Mouse (Mus musculus) MEL (cell line): ENCODE measurements around the gene Prss27. TPM values are rescaled to one million over a fixed set of nuclear protein-coding genes. Genes with fewer than 3 reads are reported as not detected.

Experiments used
- DNase-seq: peaks from one replicate; pipeline ENCODE4 v3.0.0; 2011; ENCODE audit warnings: low read depth, low spot score
- H3K27ac ChIP-seq: 2 replicates; pipeline ENCODE4 v1.5.1; 2012; ENCODE audit warnings: low read depth, mild to moderate bottlenecking, control low read depth, low read length, moderate library complexity; ENCODE audit not compliant: control insufficient read depth
- H3K27me3 ChIP-seq, 2 experiments: fragments of 150-350 bp in 1 of 2; sonication (generic) in 1 of 2; 2 replicates each; pipeline ENCODE4 v1.6.1; 2012; ENCODE audit warnings: low read length in 2 of 2, mild to moderate bottlenecking in 2 of 2, improper control_type of control experiment in 1 of 2, moderate library complexity in 1 of 2; ENCODE audit not compliant: insufficient read depth in 2 of 2, control insufficient read depth in 1 of 2
- H3K36me3 ChIP-seq, 2 experiments: 2 replicates each; pipeline ENCODE4 v1.6.1; 2012 to 2014; ENCODE audit warnings: low read length in 2 of 2, improper control_type of control experiment in 1 of 2, inconsistent platforms in 1 of 2, mild to moderate bottlenecking in 1 of 2; ENCODE audit not compliant: insufficient read depth in 2 of 2, control insufficient read depth in 1 of 2
- H3K4me1 ChIP-seq, 2 experiments: fragments of 150-350 bp in 1 of 2; sonication (generic) in 1 of 2; 2 replicates each; pipeline ENCODE4 v1.6.1; 2012; ENCODE audit warnings: low read length in 2 of 2, improper control_type of control experiment in 1 of 2, mild to moderate bottlenecking in 1 of 2; ENCODE audit not compliant: insufficient read depth in 2 of 2, control insufficient read depth in 1 of 2
- H3K4me3 ChIP-seq, 2 experiments: fragments of 150-350 bp in 1 of 2; sonication (generic) in 1 of 2; 2 replicates each; pipeline ENCODE4 v1.5.1; 2012; ENCODE audit warnings: low read depth in 2 of 2, low read length in 2 of 2, mild to moderate bottlenecking in 2 of 2, moderate library complexity in 2 of 2, control low read depth in 1 of 2, improper control_type of control experiment in 1 of 2; ENCODE audit not compliant: control insufficient read depth in 1 of 2, insufficient read depth in 1 of 2
- H3K79me2 ChIP-seq: 2 replicates; pipeline ENCODE4 v1.6.1; 2012; ENCODE audit warnings: mild to moderate bottlenecking, low read length, moderate library complexity; ENCODE audit not compliant: control insufficient read depth, poor library complexity, insufficient read depth
- H3K9ac ChIP-seq: 2 replicates; pipeline ENCODE4 v1.6.1; 2012; ENCODE audit warnings: low read depth, mild to moderate bottlenecking, control low read depth, low read length, moderate library complexity; ENCODE audit not compliant: control insufficient read depth, poor library complexity, severe bottlenecking
- H3K9me3 ChIP-seq: fragments of 150-350 bp; sonication (generic); replicated peaks from 2 replicates; pipeline ENCODE4 v1.6.1; 2012; ENCODE audit warnings: mild to moderate bottlenecking, low read length, improper control_type of control experiment, moderate library complexity; ENCODE audit not compliant: insufficient read depth
- BHLHE40 ChIP-seq: IDR thresholded peaks from 2 replicates; pipeline ENCODE4 v1.6.1; 2012; ENCODE audit warnings: low read depth, mild to moderate bottlenecking, inconsistent platforms, low read length, improper control_type of control experiment, borderline replicate concordance
- CHD2 ChIP-seq: IDR thresholded peaks from 2 replicates; pipeline ENCODE4 v1.6.1; 2011; ENCODE audit warnings: low read length, improper control_type of control experiment
- E2F4 ChIP-seq: IDR thresholded peaks from 2 replicates; pipeline ENCODE4 v1.6.1; 2011; ENCODE audit warnings: low read depth, low read length, improper control_type of control experiment, borderline replicate concordance
- EP300 ChIP-seq, 2 experiments: IDR thresholded peaks; 2 replicates each; pipeline ENCODE4 v1.6.1; 2011; ENCODE audit warnings: improper control_type of control experiment in 2 of 2, low read length in 2 of 2, low read depth in 1 of 2, mild to moderate bottlenecking in 1 of 2
- HCFC1 ChIP-seq: IDR thresholded peaks from 2 replicates; pipeline ENCODE4 v1.6.1; 2012; ENCODE audit warnings: low read depth, mild to moderate bottlenecking, inconsistent platforms, low read length, improper control_type of control experiment, moderate library complexity
- MXI1 ChIP-seq: IDR thresholded peaks from 2 replicates; pipeline ENCODE4 v1.6.1; 2011; ENCODE audit warnings: mild to moderate bottlenecking, low read depth, low read length, improper control_type of control experiment
- MYB ChIP-seq: IDR thresholded peaks from 2 replicates; pipeline ENCODE4 v1.6.1; 2011; ENCODE audit warnings: mild to moderate bottlenecking, low read depth, low read length, improper control_type of control experiment
- MYC ChIP-seq: IDR thresholded peaks from 2 replicates; pipeline ENCODE4 v1.6.1; 2011; ENCODE audit warnings: low read depth, mild to moderate bottlenecking, low read length, improper control_type of control experiment, moderate library complexity
- NRF1 ChIP-seq: IDR thresholded peaks from 2 replicates; pipeline ENCODE4 v1.6.1; 2014; ENCODE audit warnings: low read depth, mild to moderate bottlenecking, inconsistent platforms, low read length, improper control_type of control experiment, moderate library complexity; ENCODE audit not compliant: poor library complexity, insufficient read depth, severe bottlenecking
- POLR2AphosphoS2 ChIP-seq: IDR thresholded peaks from 2 replicates; pipeline ENCODE4 v1.6.1; 2011; ENCODE audit warnings: low read length, improper control_type of control experiment
- RCOR1 ChIP-seq: IDR thresholded peaks from 2 replicates; pipeline ENCODE4 v1.6.1; 2012; ENCODE audit warnings: low read depth, mild to moderate bottlenecking, inconsistent platforms, low read length, improper control_type of control experiment
- SMC3 ChIP-seq: IDR thresholded peaks from 2 replicates; pipeline ENCODE4 v1.6.1; 2011; ENCODE audit warnings: low read depth, low read length, improper control_type of control experiment
- TAL1 ChIP-seq: IDR thresholded peaks from 2 replicates; pipeline ENCODE4 v1.6.1; 2012; ENCODE audit warnings: mild to moderate bottlenecking, inconsistent platforms, low read length, moderate library complexity, mixed read lengths
- USF1 ChIP-seq: IDR thresholded peaks from 2 replicates; pipeline ENCODE4 v1.6.1; 2014; ENCODE audit warnings: low read depth, mild to moderate bottlenecking, inconsistent platforms, low read length, improper control_type of control experiment, moderate library complexity
- USF2 ChIP-seq, 2 experiments: IDR thresholded peaks; 2 replicates each; pipeline ENCODE4 v1.6.1; 2011 to 2012; ENCODE audit warnings: improper control_type of control experiment in 2 of 2, low read length in 2 of 2, borderline replicate concordance in 1 of 2, inconsistent platforms in 1 of 2, low read depth in 1 of 2, mild to moderate bottlenecking in 1 of 2; ENCODE audit not compliant: insufficient read depth in 1 of 2
- ZMIZ1 ChIP-seq: IDR thresholded peaks from 2 replicates; pipeline ENCODE4 v1.6.1; 2012; ENCODE audit warnings: low read depth, mild to moderate bottlenecking, inconsistent platforms, low read length, improper control_type of control experiment, moderate library complexity
- polyA plus RNA-seq, 2 experiments: library from polyadenylated mRNA; stranded (reverse) in 1 of 2; unstranded in 1 of 2; fragments of >175 nt in 1 of 2; fragments of >200 nt in 1 of 2; gene quantifications; 2 replicates each; pipeline versions ENCODE4 v1.2.1 to v1.2.4; 2012; ENCODE audit warnings: low replicate concordance in 2 of 2, low read depth in 1 of 2; ENCODE audit not compliant: insufficient read length in 2 of 2, insufficient read depth in 1 of 2, missing spikeins in 1 of 2
- total RNA-seq: library from RNA; depleted of rRNA; stranded (reverse); fragments of 300-350 nt; gene quantifications from 2 replicates; pipeline ENCODE4 v1.2.3, GENCODE M21; 2012

Prss27 gene
- total and polyA plus RNA-seq, 3 experiments, result not detected

DNA sequence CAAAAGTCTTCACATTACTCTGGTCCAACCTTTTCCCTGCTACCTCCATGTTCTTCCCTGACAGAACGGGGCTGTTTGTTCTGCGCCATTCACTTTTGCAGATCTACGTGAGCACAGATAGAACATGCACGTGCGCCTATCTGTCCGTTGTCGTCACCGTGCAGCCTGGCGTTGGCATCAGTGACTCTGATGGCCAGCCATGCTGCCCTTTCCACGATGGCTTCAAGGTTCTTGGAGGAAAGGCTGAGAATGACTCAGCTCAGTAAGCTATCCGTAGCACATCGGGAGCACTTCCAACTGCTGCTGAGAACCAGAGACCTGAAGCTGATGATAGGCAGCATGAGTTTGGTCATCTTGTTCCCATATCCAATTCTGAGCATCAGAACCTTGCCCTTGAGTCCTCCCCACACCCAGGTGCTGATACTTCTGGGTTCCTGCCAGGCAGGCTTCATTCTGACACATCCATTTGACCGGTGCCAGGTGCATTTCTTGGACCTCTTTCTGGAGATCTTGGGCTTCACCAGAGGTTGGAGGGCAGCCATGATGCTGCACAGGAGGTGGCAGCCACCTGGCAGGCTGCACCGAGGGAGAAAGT lies 33.8 kb upstream of the Prss27 start:
- peaks cover 2% of the 10 kb centered on the region in 2 experiments; a peak in 2 of 4 replicates for H3K27me3 ChIP-seq
- TF ChIP-seq ZMIZ1 (no peak), HCFC1 (no peak), EP300 (IDR thresholded peaks at IDR 0.05; ENCODE audit: low read depth in 1 of 2, low read length in 2 of 2) (no peak), E2F4 (no peak), RCOR1 (no peak), SMC3 (no peak), NRF1 (no peak), CHD2 (no peak), MYB (no peak), USF2 (IDR thresholded peaks at IDR 0.05; ENCODE audit: borderline replicate concordance in 1 of 2, insufficient read depth in 1 of 2, low read depth in 1 of 2, low read length in 2 of 2) (no peak), USF1 (no peak), BHLHE40 (no peak)

DNA sequence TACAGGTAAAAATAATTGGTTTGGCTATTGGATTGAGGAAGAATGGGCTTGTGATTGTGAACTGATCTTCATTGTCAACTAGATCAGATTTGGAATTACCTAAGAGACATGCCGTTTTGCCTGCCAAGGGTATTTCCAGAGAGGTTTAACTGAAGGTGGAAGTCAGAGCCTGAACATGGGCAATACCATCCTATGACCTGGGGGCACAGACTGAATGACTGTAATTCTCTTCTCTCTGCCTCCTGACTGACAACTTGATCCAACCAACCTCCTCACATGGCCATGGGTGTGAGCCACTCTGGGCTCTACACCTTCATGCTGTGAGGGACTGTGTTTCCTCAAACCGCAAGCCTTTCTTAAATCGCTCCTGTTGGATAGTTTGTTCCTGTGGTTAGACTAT lies 32.9 kb upstream of the Prss27 start:
- H3K79me2 ChIP-seq, result no peaks in the 10 kb centered on the region
- H3K9ac ChIP-seq, result no peak overlapping the region
- H3K4me1 ChIP-seq, result peaks cover 10 to 23% of the 10 kb centered on the region in 2 experiments
- H3K9me3 ChIP-seq, result no peaks in the 10 kb centered on the region
- TF ChIP-seq MYC, result no peak
- TF ChIP-seq POLR2AphosphoS2, result no peak
- no peak for TF ChIP-seq E2F4
- TF ChIP-seq MXI1, result no peak
- no peak for TF ChIP-seq BHLHE40
- no peak for TF ChIP-seq TAL1
- peaks cover 0 to 2% of the 10 kb centered on the region in 2 experiments; a peak in 1 of 4 replicates for H3K36me3 ChIP-seq
- H3K27ac ChIP-seq, result no peak overlapping the region
- no peak for DNase-seq
- H3K4me3 ChIP-seq, result no peak overlapping the region
- H3K27me3 ChIP-seq, result peaks cover 2% of the 10 kb centered on the region in 2 experiments; a peak in 2 of 4 replicates

More for the DNA sequence above, 33.8 kb upstream of the Prss27 start:
- DNase-seq, result no peak
- Histone ChIP-seq H3K9me3 (no peaks in the 10 kb centered on the region), H3K9ac (no peak overlapping the region), H3K36me3 (peaks cover 0 to 2% of the 10 kb centered on the region in 2 experiments; a peak in 1 of 4 replicates), H3K4me1 (peaks cover 10 to 27% of the 10 kb centered on the region in 2 experiments), H3K79me2 (no peaks in the 10 kb centered on the region), H3K4me3 (no peak overlapping the region), H3K27ac (no peak overlapping the region)
